Mouse (Mus musculus) T-helper 17 cell (primary cell): ENCODE data around the gene C2cd3.
"Not testable (repeated sequence)": the region's sequence is repeated elsewhere in the genome, so short reads cannot be mapped to it uniquely, and the experiment has no call there.

ENCODE experiments used
- in situ Hi-C, 2 experiments: fragments of 300-600 bp; cut with MboI, MseI; formaldehyde crosslinking; loops; 1 replicate in 1 of 2; 2 replicates in 1 of 2; pipeline ENCODE4 v1.15.1; 2025; ENCODE audit warnings: high pct_unique_total_duplicates in 2 of 2

C2cd3 gene

DNA sequence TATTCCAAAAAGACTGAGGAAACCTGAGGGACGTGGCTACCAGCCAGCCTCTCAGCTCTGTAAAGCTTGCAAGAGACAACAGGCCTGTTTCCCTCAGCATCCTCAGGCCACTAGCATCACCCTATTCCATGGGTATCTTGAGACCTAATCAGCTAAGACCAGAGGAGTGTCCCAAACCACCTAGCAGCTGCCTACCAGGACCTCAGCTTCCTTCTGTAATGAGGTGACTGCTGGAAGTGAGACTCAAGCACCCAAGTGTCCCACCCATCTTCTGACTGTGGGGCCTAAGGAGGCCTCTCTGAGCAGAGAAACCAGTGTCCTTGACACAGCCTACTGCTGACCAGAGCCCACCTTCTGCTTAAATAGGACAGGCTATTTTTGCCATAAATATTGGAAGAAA, 97.5 kb downstream of the C2cd3 start:
- in situ Hi-C loops = no loop called here

DNA sequence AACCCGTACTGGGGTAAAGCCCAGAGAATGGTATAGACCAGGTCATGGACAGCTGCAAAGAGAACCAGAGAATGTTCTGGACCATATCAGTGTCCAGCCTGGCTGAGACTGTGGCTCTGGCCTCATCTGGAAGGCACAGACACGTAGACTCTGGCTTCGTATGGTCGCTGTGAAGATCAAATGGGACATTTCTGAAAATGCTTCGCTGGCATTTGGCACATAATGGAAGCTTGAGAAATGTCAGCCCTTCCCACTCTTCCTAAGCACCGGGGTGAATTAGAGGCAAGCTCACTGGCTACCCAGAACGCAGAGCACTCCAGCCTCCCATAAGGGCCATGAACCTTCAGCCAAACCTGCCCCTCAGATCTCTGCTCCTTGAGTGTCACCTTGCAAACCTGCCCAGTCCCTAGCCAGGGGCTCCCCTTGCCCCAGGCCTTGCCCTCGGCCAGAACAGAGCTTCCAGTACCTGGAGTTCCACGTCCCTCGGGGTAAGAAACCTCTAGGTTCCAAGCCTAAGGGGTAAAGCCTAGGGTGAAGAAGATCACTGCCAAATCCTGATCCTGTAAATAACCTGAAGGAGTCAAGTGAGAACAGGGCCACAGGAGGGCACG, 98.9 kb downstream of the C2cd3 start:
- in situ Hi-C loops = no loop called here

DNA sequence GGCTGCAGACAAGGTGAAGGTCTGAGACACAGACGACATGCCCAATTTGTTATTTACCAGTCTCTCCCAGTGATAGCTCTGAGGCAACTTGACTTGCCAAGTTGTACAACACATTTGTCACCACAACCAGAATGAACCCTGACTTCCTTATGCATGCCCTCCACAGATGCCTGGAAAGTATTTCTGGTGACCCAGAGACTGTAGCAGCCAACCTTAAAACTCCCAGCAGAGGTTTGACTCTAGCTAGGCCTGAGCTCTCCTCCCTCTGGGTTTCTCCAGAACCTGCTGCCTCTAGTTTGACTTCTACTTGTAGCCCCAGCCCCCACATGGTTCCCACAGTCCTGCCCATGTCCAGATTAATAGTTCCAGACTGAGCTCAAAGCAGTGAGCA, 99.4 kb downstream of the C2cd3 start:
- in situ Hi-C loops = no loop called here

DNA sequence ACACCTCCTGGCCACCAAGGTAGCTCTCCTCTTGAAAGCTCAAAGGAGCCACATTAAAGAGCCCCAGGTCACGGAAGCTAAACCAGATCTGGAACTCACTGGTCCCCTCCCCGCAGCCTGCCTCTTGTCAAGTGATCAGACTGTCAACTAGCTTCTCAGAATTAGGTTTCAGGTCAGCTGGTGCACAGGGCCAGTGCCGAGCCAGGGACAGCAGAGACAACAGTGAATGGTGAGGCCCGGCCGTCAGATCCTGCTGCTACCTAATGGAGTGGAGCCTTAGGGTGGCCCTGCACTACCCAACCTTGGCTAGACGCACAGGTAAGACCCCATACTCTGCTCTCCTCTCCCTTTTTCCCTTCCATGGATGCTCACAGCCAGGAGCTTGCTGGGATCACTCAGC, 100.7 kb downstream of the C2cd3 start, which contains the start of gene Ucp3:
Gene Ucp3 (plus strand): TSS at position 214 of the 400 bp plus-strand sequence.
- in situ Hi-C loops = no loop called here

DNA sequence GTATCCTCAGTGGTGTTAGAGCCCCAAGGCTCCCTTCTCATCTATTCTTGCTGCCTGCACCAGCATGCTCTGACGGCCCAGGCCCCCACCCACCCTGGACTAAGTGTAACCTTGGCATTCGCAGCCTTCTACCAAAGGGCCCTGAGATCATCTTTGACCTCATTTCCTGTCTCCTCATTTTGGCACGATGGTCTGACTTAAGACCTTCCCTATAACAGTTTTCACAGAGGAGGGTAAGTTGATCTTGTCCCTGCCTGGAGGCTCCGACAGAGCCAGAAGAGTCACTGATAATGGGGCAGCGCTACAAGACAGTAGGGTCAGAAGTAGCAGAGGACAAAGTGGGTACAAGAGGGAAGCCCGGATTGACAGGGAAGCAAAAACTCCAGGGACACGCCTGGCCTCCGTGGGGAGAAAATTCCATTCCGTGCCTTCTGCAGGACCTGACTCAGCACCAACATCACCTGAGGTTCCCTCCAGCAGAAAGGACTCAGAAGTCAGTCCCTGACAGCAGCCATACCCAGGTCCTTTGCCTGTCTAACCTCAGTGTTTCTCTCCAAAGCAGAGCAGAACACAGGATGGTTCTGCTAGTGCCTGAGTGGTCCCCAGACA, 101.9 kb downstream of the C2cd3 start:
- in situ Hi-C loops = no loop called here

DNA sequence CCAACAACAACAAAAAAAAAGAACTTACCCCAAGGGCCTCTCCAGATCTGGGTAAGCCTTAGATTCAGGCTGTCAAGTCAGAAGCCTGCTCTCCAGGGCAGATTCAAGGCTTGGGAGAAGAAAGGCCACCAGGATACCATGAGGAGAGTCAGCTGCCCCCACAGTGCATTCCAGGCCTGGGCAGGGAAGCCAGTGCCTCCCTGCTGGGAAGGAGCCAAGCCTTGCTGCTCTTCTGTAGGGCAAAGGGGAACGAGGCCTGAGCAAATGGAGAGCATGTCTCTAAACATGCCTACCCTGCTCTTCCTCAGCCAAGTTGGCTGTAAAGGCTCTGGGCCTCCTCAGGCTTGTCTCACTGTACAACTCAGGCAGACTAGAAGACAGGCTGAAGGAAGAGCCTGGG, 102.6 kb downstream of the C2cd3 start:
- in situ Hi-C loops = no loop called here

DNA sequence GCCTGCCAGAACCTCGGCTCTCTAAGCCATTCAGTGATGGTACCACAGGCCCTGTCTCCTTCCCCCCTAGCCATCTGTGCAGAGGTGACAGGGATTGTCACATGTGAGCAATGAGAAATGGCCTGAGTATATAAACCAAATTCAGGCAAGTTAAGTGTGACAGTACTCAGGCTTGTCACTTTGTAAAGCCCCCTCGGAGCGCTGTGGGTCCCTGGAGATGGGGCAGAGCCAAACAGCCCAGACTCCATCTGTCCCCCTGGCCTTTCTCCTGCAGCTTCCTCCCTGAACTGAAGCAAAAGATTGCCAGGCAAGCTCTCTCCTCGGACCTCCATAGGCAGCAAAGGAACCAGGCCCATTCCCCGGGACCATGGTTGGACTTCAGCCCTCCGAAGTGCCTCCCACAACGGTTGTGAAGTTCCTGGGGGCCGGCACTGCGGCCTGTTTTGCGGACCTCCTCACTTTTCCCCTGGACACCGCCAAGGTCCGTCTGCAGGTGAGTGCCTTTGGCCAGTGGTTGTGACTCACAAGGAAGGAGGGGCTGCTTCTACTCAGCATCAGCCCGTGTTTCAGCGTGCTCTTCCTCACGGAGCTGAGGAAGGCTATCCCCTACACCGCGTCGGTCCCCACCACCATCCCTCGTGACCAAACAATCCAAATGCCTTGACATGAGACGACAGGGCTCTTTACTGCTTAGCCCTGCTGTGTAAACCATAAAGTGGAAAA, 107.2 kb downstream of the C2cd3 start:
- in situ Hi-C loops = no loop called here

DNA sequence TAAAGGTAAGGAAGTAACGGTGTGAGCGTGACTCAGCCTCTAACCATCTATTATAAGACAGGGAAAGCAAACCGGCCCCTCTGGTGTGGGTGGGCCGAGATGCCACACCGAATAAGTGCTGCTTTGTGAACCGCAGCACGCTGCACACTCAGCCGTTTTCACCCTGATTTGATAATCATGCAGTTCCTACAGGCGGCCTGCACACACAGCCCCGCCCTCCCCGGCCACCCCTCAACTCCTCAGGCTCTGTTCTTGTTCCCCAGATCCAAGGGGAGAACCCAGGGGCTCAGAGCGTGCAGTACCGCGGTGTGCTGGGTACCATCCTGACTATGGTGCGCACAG, 107.8 kb downstream of the C2cd3 start:
- in situ Hi-C loops = no loop called here

DNA sequence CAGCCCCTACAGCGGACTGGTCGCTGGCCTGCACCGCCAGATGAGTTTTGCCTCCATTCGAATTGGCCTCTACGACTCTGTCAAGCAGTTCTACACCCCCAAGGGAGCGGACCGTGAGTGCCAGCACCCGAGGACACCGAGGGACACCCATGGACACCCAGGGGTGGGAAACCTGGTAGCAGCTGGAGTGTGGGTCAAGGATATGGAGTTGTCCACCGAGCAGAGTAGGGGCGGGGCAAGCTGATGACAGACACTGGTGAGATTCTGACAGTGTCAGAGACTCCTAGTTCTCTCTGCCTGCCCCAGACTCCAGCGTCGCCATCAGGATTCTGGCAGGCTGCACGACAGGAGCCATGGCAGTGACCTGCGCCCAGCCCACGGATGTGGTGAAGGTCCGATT, 108.1 kb downstream of the C2cd3 start:
- in situ Hi-C loops = no loop called here

DNA sequence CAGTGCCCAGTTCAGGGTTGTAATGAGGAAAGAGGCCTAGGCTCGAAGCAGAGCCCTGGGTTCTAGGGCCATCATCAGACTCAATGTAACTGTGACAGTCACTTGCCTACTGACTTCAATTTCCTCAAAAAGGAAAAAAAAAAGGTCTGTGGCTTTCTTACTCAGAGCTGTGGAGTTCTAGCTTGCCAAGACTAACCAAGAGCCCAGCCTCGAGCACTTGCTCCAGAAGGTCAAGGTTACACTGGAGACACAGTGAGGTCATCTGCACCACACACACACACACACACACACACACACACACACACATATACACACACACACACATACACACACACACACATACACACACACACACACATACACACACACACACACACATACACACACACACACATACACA, 110.0 kb downstream of the C2cd3 start:
- in situ Hi-C loops = not testable (repeated sequence)

DNA sequence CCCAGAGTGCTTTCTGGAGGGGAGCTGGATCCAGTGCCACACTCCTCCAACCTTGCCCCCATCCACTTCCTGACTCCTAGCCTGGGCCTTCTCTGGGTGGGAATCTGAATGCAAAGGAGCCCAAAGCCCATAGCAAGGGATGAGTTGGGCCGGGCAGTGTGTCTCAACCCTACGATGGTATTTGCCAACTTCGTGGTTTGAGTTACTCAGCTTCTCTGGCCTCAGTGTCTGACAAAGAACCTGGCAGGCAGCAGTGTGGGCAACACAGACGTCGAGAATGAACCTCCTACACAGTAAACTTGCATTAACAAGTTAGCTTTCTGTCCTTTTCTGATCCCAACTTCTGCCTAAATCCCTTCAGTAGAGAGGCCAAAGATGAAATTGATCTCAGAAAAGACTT, 112.5 kb downstream of the C2cd3 start:
- in situ Hi-C loops = no loop called here

DNA sequence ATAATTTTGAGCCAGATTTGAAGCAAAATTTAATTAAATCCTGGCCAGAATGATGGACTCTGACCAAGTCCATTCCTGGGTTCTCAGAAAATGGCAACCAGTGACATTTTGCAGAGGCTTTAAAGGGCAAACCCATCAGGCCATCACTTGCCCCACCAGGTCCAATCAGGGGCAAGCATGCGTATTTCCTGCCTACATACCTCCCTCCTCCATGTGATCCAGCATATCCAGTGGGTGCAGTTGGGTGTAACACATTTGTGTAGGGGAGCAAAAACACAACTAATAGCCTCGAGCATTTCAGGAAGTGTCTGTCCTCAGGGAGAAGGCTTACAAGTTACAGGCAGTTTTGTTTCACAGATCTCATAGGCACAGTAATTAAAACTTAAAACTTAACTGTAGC, 115.3 kb downstream of the C2cd3 start:
- in situ Hi-C loops = no loop called here

DNA sequence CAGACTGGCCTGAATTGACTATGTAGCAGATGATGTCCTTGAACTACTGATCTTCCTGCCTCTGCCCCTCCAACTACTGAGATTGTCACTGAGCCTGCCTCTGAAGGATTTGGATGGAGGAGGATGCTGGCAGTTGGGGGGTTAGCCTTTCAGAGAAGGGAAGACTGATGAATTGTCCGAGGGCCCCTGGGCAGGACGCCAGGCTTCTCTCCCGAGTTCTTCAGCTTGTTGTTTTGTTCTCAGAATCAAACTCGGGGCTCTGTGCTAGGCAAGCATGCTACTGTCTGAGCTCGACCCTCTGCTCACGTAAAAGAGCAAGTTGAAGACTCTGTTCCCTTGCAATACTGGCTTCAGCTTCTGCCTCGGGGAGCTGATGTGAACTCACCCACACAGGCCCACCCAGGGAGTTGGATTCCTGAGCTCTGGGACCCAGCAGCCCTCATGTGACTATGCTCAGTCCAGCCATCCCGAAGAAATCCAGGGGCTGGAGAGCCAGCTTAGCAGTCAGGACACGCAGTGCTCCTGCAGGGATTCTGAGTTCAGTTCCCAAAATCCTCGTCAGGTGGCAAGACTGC, 116.5 kb downstream of the C2cd3 start:
- in situ Hi-C loops = no loop called here

DNA sequence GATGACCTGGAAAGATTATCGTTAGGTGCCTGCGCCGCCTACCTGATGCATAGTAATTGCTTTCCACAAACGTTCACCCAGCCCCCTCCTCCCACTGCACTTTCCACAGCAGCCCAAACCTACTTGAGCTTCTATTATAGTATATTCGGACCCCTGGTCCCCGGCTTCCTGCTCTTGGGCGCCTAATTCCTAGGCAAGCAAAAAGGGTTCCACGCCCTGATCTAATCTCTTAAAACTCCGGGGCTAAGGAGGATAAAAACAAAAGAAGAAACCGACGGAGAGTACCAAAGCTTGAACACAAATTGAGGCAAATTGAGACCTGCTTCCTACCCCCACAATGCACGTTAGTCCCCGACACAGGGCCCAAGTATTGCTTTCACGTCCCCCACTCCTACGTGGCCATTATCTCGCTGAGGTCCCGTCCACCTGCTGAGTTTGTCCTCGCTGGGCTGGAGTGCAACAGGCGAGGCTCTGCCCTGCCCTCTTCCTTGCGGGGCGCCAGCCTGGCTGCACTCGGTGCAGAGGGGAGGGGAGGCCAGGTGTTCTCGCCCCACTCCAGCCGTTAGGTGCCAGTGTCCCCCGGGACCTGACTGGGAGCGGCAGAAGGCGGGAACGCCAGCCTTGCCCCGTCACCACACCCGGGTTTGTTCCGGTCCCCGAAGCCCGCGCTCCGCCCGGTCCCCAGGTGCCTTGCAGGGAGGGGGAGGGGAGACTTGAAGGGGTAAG, 120.5 kb downstream of the C2cd3 start:
- in situ Hi-C loops = no loop called here

DNA sequence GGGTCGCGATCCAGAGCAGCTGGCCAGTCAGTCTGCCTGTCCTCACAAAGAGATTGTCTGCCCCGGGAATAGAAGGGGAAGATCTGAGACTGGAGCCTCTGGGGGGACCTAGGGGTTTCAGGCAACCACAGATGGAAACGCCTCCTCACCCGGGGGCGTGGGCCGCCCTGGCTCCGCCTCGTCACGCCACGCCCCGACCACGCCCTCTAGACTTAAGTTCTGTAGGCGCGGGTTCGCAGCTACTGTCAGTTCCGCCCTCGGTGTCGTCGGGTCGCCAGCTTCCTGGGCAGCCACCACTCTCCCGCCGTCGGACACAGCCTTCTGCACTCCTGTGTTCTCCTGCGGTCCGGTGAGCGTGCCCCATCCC, 121.1 kb downstream of the C2cd3 start, which contains the start of gene Ucp2:
Gene Ucp2 (plus strand): TSS at position 221 of the 367 bp plus-strand sequence.
- in situ Hi-C loops = no loop called here

DNA sequence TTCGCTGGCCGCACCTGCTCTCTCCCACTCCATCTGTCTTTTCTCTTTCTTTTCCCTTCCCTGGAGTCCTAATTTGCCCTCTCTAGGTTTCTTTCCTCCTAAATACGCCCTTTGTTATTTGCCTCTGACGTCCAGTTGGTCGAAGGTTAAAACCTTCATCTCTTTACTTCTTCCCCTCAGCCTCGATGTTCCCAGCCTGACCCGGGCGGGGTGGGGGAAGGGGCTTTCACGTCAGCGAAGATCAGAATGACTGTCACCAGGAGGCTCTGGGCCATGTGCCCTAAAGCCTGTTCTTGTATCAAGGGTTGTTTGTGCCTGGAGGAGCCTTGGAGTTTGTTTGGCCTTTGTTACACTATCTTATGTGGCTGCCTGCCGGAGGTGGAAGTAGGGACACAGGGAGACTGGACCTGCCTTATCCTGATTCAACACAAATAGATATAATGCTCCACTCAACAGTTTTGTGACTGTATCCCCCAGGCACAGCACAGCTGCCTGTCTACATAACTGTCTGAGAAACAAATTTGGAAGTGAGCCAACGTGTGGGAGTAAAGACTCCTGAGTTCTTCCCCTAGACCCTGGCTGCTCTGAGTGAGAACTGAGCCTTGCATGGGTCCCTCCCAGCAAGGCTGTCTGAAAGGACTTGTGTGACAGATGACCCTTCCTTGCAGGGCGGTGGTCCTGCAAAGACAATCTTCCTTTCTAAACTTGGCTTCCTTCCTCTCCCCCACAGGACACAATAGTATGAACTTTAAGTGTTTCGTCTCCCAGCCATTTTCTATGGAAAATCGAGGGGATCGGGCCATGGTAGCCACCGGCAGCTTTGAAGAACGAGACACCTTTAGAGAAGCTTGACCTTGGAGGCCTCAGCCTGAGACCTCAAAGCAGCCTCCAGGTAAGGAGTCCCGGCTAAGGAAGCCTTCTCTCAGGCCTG, 121.7 kb downstream of the C2cd3 start:
- in situ Hi-C loops = no loop called here

DNA sequence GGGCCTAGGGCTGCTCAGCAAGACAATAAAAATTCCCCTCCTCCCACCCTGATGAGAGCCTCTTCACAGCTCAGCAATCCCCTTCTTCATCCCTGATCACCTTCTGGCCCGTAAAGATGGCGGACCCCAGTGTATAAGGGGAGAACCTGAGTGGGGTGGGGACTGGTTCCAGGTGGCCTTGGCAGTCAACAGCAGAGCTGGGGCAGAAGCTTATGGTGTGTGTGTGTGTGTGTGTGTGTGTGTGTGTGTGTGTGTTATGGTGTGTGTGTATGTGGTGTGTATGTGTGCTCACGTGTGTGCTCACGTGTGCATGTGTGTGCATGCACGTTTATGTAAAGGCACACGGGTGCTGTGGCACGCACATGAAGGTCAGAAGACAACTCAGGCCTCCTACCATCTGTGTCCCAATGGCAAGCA, 122.4 kb downstream of the C2cd3 start:
- in situ Hi-C loops = no loop called here

DNA sequence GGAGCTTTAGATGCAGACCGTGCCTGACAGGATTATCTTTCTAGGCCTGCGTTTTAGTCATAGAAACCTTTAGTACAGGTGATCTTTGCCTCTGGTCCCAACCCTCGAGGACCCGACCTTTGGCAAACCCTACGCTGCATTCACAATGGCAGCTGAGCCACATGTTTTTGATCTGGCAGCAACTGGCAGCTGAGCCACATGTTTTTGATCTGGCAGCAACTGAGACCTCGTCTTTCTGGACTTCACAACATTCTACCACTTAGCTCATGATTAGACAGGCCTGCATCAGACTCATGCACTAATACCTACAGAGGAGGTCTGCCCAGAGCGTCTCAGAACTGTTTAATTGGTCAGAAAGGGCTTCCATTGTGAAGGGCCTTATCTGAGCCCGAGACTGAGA, 123.0 kb downstream of the C2cd3 start:
- in situ Hi-C loops = loop anchor here in 1 of 2 experiments (5.0 kb wide), 1 partner anchor 63 kb away; no protein-coding TSS in a partner anchor

DNA sequence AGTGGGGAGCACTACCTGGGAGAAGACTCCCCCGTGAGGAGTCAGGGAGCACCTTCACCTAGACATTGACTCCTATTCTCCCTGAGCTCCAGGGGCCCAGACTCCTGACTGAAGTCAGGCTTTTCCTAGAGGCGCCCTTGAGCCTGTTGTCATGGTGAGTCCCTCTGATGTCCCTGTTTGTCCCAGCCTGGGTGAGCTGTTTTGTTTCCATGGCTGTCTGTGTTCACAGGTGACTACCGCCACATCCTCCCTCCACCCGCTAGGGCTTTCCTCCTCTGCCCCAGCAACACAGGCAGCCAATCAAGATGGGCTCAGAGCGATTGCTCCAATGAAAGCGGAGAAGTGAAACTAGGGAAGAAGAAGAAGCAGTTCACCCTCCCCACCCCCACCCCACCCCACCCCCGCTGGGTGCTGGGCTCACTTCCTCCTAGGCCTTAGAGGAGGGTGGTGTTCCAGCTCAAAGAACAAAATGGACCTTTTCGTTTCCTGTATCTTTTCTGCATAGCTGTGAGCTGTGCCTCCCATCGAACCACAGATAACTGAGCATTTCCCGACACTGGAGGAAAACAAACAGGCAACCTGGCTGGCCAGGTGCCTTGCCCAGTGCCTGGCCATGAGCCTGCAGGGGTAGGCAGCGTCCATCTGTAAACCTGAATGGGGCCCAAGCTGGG, 123.7 kb downstream of the C2cd3 start:
- in situ Hi-C loops = loop anchor here in 1 of 2 experiments (5.0 kb wide), 1 partner anchor 63 kb away; no protein-coding TSS in a partner anchor

DNA sequence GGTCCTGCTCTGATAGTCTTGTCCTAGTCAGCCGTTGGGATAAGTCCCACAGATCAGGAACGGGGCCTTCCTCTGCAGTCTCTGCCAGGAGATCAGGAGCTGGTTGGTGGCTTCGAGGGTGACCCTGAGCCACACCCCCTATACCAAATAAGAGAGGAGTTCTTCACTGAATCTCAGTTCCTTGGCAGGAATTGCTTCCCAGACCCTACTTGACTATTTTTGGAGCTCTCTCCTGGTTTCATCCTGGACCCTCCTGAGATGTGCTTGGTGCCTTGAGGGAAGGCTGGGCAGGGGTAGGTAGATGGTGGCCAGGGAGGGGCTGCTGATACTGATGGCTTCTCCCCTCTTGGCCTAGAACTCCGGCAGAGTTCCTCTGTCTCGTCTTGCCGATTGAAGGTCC, 124.3 kb downstream of the C2cd3 start:
- in situ Hi-C loops = loop anchor here in 1 of 2 experiments (5.0 kb wide), 1 partner anchor 64 kb away; no protein-coding TSS in a partner anchor
